Mouse (Mus musculus) MEL (cell line): ENCODE measurements at regions not wholly inside any gene's neighbourhood (a gene's known extent, or its start where the extent isn't known, plus 50 kb on each side); places are given as distances from the start of the nearest gene placed in this dataset.

Experiments
- CTCF ChIP-seq, 3 experiments: IDR thresholded peaks in 2 of 3; conservative IDR thresholded peaks in 1 of 3; 2 replicates each; pipeline ENCODE4 v1.5.1; 2011 to 2012; ENCODE audit warnings: low read length in 3 of 3, low read depth in 2 of 3, mild to moderate bottlenecking in 2 of 3, improper control_type of control experiment in 1 of 3, inconsistent platforms in 1 of 3, mixed read lengths in 1 of 3, moderate library complexity in 1 of 3; ENCODE audit not compliant: control insufficient read depth in 1 of 3, insufficient read depth in 1 of 3, poor library complexity in 1 of 3, severe bottlenecking in 1 of 3
- ELF1 ChIP-seq: IDR thresholded peaks from 2 replicates; pipeline ENCODE4 v1.6.1; 2014; ENCODE audit warnings: low read depth, mild to moderate bottlenecking, inconsistent platforms, low read length, improper control_type of control experiment, moderate library complexity
- NELFE ChIP-seq: IDR thresholded peaks from 2 replicates; pipeline ENCODE4 v1.6.1; 2011; ENCODE audit warnings: low read depth, low read length, improper control_type of control experiment
- POLR2A ChIP-seq, 2 experiments: IDR thresholded peaks; 2 replicates each; pipeline ENCODE4 v1.6.1; 2011 to 2012; ENCODE audit warnings: low read length in 2 of 2, mild to moderate bottlenecking in 2 of 2, control low read depth in 1 of 2, improper control_type of control experiment in 1 of 2, low read depth in 1 of 2, moderate library complexity in 1 of 2; ENCODE audit not compliant: control insufficient read depth in 1 of 2, insufficient read depth in 1 of 2, poor library complexity in 1 of 2
- SIN3A ChIP-seq: IDR thresholded peaks from 2 replicates; pipeline ENCODE4 v1.6.1; 2012; ENCODE audit warnings: low read length, improper control_type of control experiment, inconsistent platforms
- USF1 ChIP-seq: IDR thresholded peaks from 2 replicates; pipeline ENCODE4 v1.6.1; 2014; ENCODE audit warnings: low read depth, mild to moderate bottlenecking, inconsistent platforms, low read length, improper control_type of control experiment, moderate library complexity

DNA sequence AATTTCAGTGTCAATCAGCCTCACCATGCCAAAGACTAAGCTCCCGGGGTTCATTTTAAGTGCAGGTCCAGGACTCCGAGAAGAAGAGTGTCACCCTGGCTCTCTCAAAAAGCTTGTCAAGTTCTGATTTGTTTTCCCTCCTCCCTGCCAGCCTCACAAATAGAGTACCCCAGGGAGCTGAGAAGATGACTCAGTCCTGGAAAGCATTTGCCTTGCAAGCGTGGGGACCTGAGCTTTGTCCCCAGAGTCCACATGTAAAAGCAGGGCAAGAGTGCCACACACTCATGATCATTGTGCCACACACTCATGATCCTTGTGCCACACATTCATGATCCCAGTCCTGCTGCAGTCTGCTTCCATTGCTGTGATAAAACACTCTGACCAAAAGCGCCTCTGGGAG is 100.4 kb upstream of the Lmo4 start:
- TF ChIP-seq SIN3A (no peak), CTCF (IDR thresholded peaks at IDR 0.05 in 2 of 3, conservative IDR thresholded peaks at IDR 0.05 in 1 of 3; ENCODE audit: control insufficient read depth in 1 of 3, insufficient read depth in 1 of 3, low read depth in 2 of 3, low read length in 3 of 3, poor library complexity in 1 of 3, severe bottlenecking in 1 of 3) (no peak), ELF1 (no peak), USF1 (no peak), NELFE (no peak), POLR2A (IDR thresholded peaks at IDR 0.05; ENCODE audit: control insufficient read depth in 1 of 2, insufficient read depth in 1 of 2, low read depth in 1 of 2, low read length in 2 of 2, poor library complexity in 1 of 2) (no peak)
